Mouse (Mus musculus) C2C12 (cell line): ENCODE results near the gene Trhde. TPM values are rescaled to one million over a fixed set of nuclear protein-coding genes. Genes with fewer than 3 reads are reported as not detected.

Source experiments
- H3K27me3 ChIP-seq: one replicate; pipeline ENCODE4 v1.6.1; 2011; ENCODE audit not compliant: control insufficient read depth, insufficient read depth, insufficient read length
- H3K36me3 ChIP-seq: one replicate; pipeline ENCODE4 v1.6.1; 2011; ENCODE audit not compliant: control insufficient read depth, insufficient read depth
- H3K4me3 ChIP-seq: one replicate; pipeline ENCODE4 v1.5.1; 2011; ENCODE audit warnings: mild to moderate bottlenecking, control low read depth; ENCODE audit not compliant: poor library complexity, insufficient read depth, severe bottlenecking
- H3K79me2 ChIP-seq: one replicate; pipeline ENCODE4 v1.6.1; 2011; ENCODE audit not compliant: control insufficient read depth, insufficient read depth
- H3K79me3 ChIP-seq: one replicate; pipeline ENCODE4 v1.6.1; 2011; ENCODE audit warnings: low read depth, control low read depth
- H3ac ChIP-seq: one replicate; pipeline ENCODE3; 2011; ENCODE audit warnings: low read depth; ENCODE audit not compliant: control insufficient read depth, insufficient read length
- CEBPB ChIP-seq: IDR thresholded peaks from one replicate; pipeline ENCODE4 v1.6.1; 2011; ENCODE audit warnings: low read depth, mild to moderate bottlenecking, control low read depth, moderate library complexity
- CTCF ChIP-seq: IDR thresholded peaks from one replicate; pipeline ENCODE4 v1.5.1; 2011; ENCODE audit not compliant: control insufficient read depth, insufficient read depth, insufficient read length
- FOSL1 ChIP-seq: IDR thresholded peaks from one replicate; pipeline ENCODE4 v1.8.0; 2011; ENCODE audit warnings: mild to moderate bottlenecking, low read length; ENCODE audit not compliant: poor library complexity, insufficient read depth, severe bottlenecking
- MAX ChIP-seq: IDR thresholded peaks from one replicate; pipeline ENCODE4 v1.6.1; 2011; ENCODE audit warnings: mild to moderate bottlenecking, control low read depth
- MYOD1 ChIP-seq: IDR thresholded peaks from one replicate; pipeline ENCODE4 v1.6.1; 2011; ENCODE audit warnings: low read depth; ENCODE audit not compliant: control insufficient read depth, insufficient read length
- MYOG ChIP-seq: IDR thresholded peaks from one replicate; pipeline ENCODE4 v1.6.1; 2011; ENCODE audit not compliant: control insufficient read depth, insufficient read length; ENCODE audit errors: extremely low read depth
- USF1 ChIP-seq: IDR thresholded peaks from one replicate; pipeline ENCODE4 v1.6.1; 2011; ENCODE audit warnings: low read depth, mild to moderate bottlenecking, control low read depth, moderate library complexity
- polyA plus RNA-seq: library from polyadenylated mRNA; unstranded; fragments of >200 nt; fragmentation: generic; extraction: Trizol; gene quantifications from one replicate; pipeline ENCODE4 v1.2.1, GENCODE M21; 2012; ENCODE audit warnings: missing spikeins

The Trhde gene
- polyA plus RNA-seq, 1 experiment = 0.43 TPM

DNA sequence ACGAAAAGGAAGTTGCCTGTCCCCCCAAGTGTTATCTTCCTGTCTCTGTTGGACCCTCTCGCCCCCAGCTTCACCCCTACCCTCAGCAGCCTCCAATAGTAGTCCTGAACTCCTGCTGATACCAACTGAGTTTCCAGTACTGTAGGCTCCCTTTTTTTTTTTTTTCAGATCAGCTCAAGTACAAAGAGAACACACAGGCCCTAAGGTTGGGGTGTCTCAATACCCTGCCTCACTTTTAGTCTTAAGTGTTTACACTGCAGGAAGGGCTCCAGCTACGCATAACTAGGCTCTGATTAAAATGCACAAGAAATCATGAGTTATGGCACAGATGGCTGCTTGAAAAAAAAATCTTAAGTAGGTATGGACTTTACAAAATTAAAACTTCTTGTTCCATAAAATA lies 42.9 kb downstream of the Trhde start:
- Histone ChIP-seq H3K27me3 (no peaks in the 10 kb centered on the region), H3K79me2 (no peaks in the 10 kb centered on the region)
- TF ChIP-seq USF1 (no peak), FOSL1 (no peak), MYOG (no peak), CTCF (no peak), MAX (no peak), MYOD1 (no peak), CEBPB (no peak)

GRCm38 (mm10) chr10:114758614-114759013 lies 43.5 kb downstream of the Trhde start:
- Histone ChIP-seq H3ac (no peak overlapping the region), H3K4me3 (no peak overlapping the region), H3K36me3 (no peaks in the 10 kb centered on the region), H3K79me3 (no peaks in the 10 kb centered on the region), H3K27me3 (no peaks in the 10 kb centered on the region), H3K79me2 (no peaks in the 10 kb centered on the region)
- TF ChIP-seq USF1 (no peak), MYOG (no peak), CEBPB (no peak), CTCF (no peak), FOSL1 (peak; percentile 81), MAX (no peak), MYOD1 (peak; percentile 5)

More for the DNA sequence above, 42.9 kb downstream of the Trhde start:
- H3ac ChIP-seq = no peak overlapping the region
- H3K36me3 ChIP-seq = no peaks in the 10 kb centered on the region
- no peaks in the 10 kb centered on the region for H3K79me3 ChIP-seq
- H3K4me3 ChIP-seq = no peak overlapping the region

- no peak overlapping the region for H3ac ChIP-seq
- no peak overlapping the region for H3K4me3 ChIP-seq
- H3K27me3 ChIP-seq = no peaks in the 10 kb centered on the region
- H3K36me3 ChIP-seq = no peaks in the 10 kb centered on the region
- H3K79me3 ChIP-seq = no peaks in the 10 kb centered on the region
- TF ChIP-seq CTCF (no peak), FOSL1 (no peak), MYOG (no peak), CEBPB (no peak), MYOD1 (no peak), USF1 (no peak), MAX (no peak)
- H3K79me2 ChIP-seq = no peaks in the 10 kb centered on the region
Measured at GRCm38 (mm10) chr10:114742755-114743705, 59.1 kb downstream of the Trhde start.

DNA sequence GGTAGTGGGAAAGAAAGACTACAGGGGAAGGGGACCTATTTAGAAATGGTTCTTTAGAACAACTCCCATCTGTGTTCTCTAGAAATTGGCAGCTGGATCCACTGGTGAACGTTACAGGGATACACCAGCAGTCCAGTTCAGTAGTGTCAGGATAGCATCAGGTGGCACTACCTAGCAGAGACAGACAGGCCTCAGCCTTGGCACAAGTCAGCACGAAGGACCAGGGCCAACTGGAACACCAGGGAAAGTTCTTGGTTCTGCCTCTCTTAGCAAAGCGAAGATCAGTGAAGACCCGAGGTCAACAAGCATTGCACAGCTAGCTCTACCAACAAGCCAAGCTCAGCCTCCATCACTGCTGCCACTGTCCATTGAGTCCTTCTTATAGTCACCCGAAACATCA lies 62.2 kb downstream of the Trhde start:
- TF ChIP-seq CEBPB = no peak
- no peaks in the 10 kb centered on the region for H3K79me3 ChIP-seq
- H3K4me3 ChIP-seq = no peak overlapping the region
- no peaks in the 10 kb centered on the region for H3K27me3 ChIP-seq
- no peaks in the 10 kb centered on the region for H3K79me2 ChIP-seq
- no peaks in the 10 kb centered on the region for H3K36me3 ChIP-seq
- no peak overlapping the region for H3ac ChIP-seq

- H3K36me3 ChIP-seq = no peaks in the 10 kb centered on the region
- TF ChIP-seq MAX = no peak
- no peak for TF ChIP-seq CTCF
- no peak for TF ChIP-seq CEBPB
- TF ChIP-seq USF1 = peak; percentile 10
- TF ChIP-seq MYOG = no peak
- no peak for TF ChIP-seq MYOD1
Measured at GRCm38 (mm10) chr10:114737581-114737980, 64.5 kb downstream of the Trhde start.

DNA sequence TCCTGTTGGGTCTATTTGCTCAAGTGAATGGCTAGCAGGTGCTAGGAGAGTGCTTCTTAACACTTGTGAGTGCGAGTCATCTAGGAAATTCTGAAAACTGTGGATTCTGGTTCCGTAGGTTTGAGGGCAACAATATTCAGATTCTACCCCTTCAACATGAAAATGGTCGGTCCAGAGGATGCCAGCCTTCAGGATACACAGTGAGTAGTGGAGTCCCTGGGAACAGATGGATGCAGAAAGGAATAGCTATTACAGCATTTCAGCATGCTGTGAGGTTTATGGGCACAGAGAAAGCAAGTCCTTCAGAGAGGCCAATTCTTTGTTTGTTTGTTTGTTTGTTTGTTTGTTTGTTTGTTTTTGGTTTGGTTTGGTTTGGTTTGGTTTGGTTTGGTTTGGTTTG lies 65.7 kb downstream of the Trhde start:
- H3K79me2 ChIP-seq = no peaks in the 10 kb centered on the region
- H3K36me3 ChIP-seq = no peaks in the 10 kb centered on the region
- no peaks in the 10 kb centered on the region for H3K27me3 ChIP-seq
- no peak overlapping the region for H3ac ChIP-seq
- TF ChIP-seq USF1 = no peak
- no peak for TF ChIP-seq MYOD1
- TF ChIP-seq MAX = no peak
- TF ChIP-seq CTCF = no peak
- no peak for TF ChIP-seq CEBPB
- TF ChIP-seq MYOG = no peak
- no peak for TF ChIP-seq FOSL1
- H3K4me3 ChIP-seq = no peak overlapping the region
- H3K79me3 ChIP-seq = no peaks in the 10 kb centered on the region

More at GRCm38 (mm10) chr10:114737581-114737980, 64.5 kb downstream of the Trhde start:
- Histone ChIP-seq H3K27me3 (no peaks in the 10 kb centered on the region), H3K79me2 (no peaks in the 10 kb centered on the region), H3ac (no peak overlapping the region), H3K79me3 (no peaks in the 10 kb centered on the region), H3K4me3 (no peak overlapping the region)
